Mouse (Mus musculus) CH12.LX (cell line): ENCODE data around the gene Cd34. TPM values are rescaled to one million over a fixed set of nuclear protein-coding genes. Genes with fewer than 3 reads are reported as not detected.

Experiments used
- DNase-seq: peaks from one replicate; pipeline ENCODE4 v3.0.0-alpha.2; 2013; ENCODE audit errors: extremely low read depth
- H3K27ac ChIP-seq: 2 replicates; pipeline ENCODE4 v1.5.1; 2012; ENCODE audit warnings: low read depth, mild to moderate bottlenecking, control low read depth, moderate library complexity; ENCODE audit not compliant: insufficient read depth
- H3K27me3 ChIP-seq: replicated peaks from 2 replicates; pipeline ENCODE3; 2012; ENCODE audit warnings: inconsistent platforms
- H3K36me3 ChIP-seq, 2 experiments: replicated peaks in 1 of 2; 2 replicates each; pipeline versions ENCODE3 to v1.6.1; 2012; ENCODE audit warnings: inconsistent platforms in 1 of 2, low read length in 1 of 2, mild to moderate bottlenecking in 1 of 2, mixed read lengths in 1 of 2, moderate library complexity in 1 of 2; ENCODE audit not compliant: control insufficient read depth in 1 of 2, insufficient read depth in 1 of 2
- H3K4me1 ChIP-seq, 2 experiments: 2 replicates each; pipeline ENCODE4 v1.6.1; 2012; ENCODE audit warnings: inconsistent platforms in 1 of 2, moderate library complexity in 1 of 2; ENCODE audit not compliant: insufficient read depth in 2 of 2, control insufficient read depth in 1 of 2
- H3K4me2 ChIP-seq: 2 replicates; pipeline ENCODE4 v1.6.1; 2012; ENCODE audit warnings: low read depth, mild to moderate bottlenecking, control low read depth; ENCODE audit not compliant: poor library complexity, insufficient read depth, severe bottlenecking
- H3K4me3 ChIP-seq, 3 experiments: fragments of 150-350 bp in 1 of 3; sonication (generic) in 1 of 3; replicated peaks in 1 of 3; 2 replicates each; pipeline versions ENCODE3 to v1.5.1; 2011 to 2012; ENCODE audit warnings: low read depth in 2 of 3, low read length in 2 of 3, mild to moderate bottlenecking in 2 of 3, moderate library complexity in 2 of 3, control low read depth in 1 of 3, improper control_type of control experiment in 1 of 3, inconsistent platforms in 1 of 3, mixed read lengths in 1 of 3; ENCODE audit not compliant: poor library complexity in 1 of 3
- H3K79me2 ChIP-seq: replicated peaks from 2 replicates; pipeline ENCODE4 v1.6.1; 2012; ENCODE audit warnings: mild to moderate bottlenecking, moderate library complexity; ENCODE audit not compliant: control insufficient read depth, poor library complexity, insufficient read depth, severe bottlenecking; ENCODE audit errors: extremely low read depth
- H3K9ac ChIP-seq: 2 replicates; pipeline ENCODE4 v1.6.1; 2012; ENCODE audit warnings: low read depth, mild to moderate bottlenecking, control low read depth, moderate library complexity; ENCODE audit not compliant: insufficient read depth
- H3K9me3 ChIP-seq: replicated peaks from 2 replicates; pipeline ENCODE3; 2012; ENCODE audit warnings: low read length, inconsistent platforms, mixed read lengths
- BHLHE40 ChIP-seq: IDR thresholded peaks from 2 replicates; pipeline ENCODE4 v1.6.1; 2011; ENCODE audit warnings: mild to moderate bottlenecking, low read depth, low read length, improper control_type of control experiment
- CHD1 ChIP-seq: IDR thresholded peaks from 2 replicates; pipeline ENCODE4 v1.6.1; 2012; ENCODE audit warnings: low read depth, low read length, improper control_type of control experiment, inconsistent platforms
- E2F4 ChIP-seq: IDR thresholded peaks from 2 replicates; pipeline ENCODE4 v1.6.1; 2011; ENCODE audit warnings: low read depth, low read length, improper control_type of control experiment; ENCODE audit not compliant: insufficient replicate concordance
- IRF4 ChIP-seq: IDR thresholded peaks from 2 replicates; pipeline ENCODE4 v1.6.1; 2014; ENCODE audit warnings: low read depth, mild to moderate bottlenecking, inconsistent platforms, low read length, improper control_type of control experiment
- JUN ChIP-seq: IDR thresholded peaks from 2 replicates; pipeline ENCODE4 v1.6.1; 2011; ENCODE audit warnings: low read depth, mild to moderate bottlenecking, low read length, improper control_type of control experiment, moderate library complexity; ENCODE audit not compliant: insufficient read depth
- JUND ChIP-seq: conservative IDR thresholded peaks from 2 replicates; pipeline ENCODE4 v1.6.1; 2011; ENCODE audit warnings: low read depth, low read length, improper control_type of control experiment
- MAFK ChIP-seq: IDR thresholded peaks from 2 replicates; pipeline ENCODE4 v1.6.1; 2011; ENCODE audit warnings: low read length, improper control_type of control experiment; ENCODE audit not compliant: insufficient replicate concordance
- MEF2A ChIP-seq: IDR thresholded peaks from 2 replicates; pipeline ENCODE4 v1.6.1; 2014; ENCODE audit warnings: low read depth, mild to moderate bottlenecking, inconsistent platforms, low read length, improper control_type of control experiment, borderline replicate concordance
- MYC ChIP-seq: IDR thresholded peaks from 2 replicates; pipeline ENCODE4 v1.6.1; 2011; ENCODE audit warnings: low read depth, mild to moderate bottlenecking, improper control_type of control experiment, low read length
- NELFE ChIP-seq: IDR thresholded peaks from 2 replicates; pipeline ENCODE4 v1.6.1; 2011; ENCODE audit warnings: low read depth, low read length, improper control_type of control experiment
- PAX5 ChIP-seq: IDR thresholded peaks from 2 replicates; pipeline ENCODE4 v1.6.1; 2012; ENCODE audit warnings: low read length, inconsistent platforms, mixed read lengths
- POLR2A ChIP-seq: IDR thresholded peaks from 2 replicates; pipeline ENCODE4 v1.6.1; 2011; ENCODE audit warnings: low read depth, mild to moderate bottlenecking, improper control_type of control experiment, low read length
- POLR2AphosphoS2 ChIP-seq: IDR thresholded peaks from 2 replicates; pipeline ENCODE4 v1.6.1; 2011; ENCODE audit warnings: low read depth, low read length, improper control_type of control experiment
- RAD21 ChIP-seq: IDR thresholded peaks from 2 replicates; pipeline ENCODE4 v1.6.1; 2011; ENCODE audit warnings: low read depth, mild to moderate bottlenecking, low read length, improper control_type of control experiment, moderate library complexity
- SIN3A ChIP-seq: IDR thresholded peaks from 2 replicates; pipeline ENCODE4 v1.6.1; 2012; ENCODE audit warnings: low read length, improper control_type of control experiment, inconsistent platforms
- UBTF ChIP-seq: IDR thresholded peaks from 2 replicates; pipeline ENCODE4 v1.6.1; 2012; ENCODE audit warnings: low read depth, mild to moderate bottlenecking, inconsistent platforms, low read length, improper control_type of control experiment, moderate library complexity
- USF1 ChIP-seq: IDR thresholded peaks from 2 replicates; pipeline ENCODE4 v1.6.1; 2014; ENCODE audit warnings: low read depth, mild to moderate bottlenecking, inconsistent platforms, low read length, improper control_type of control experiment
- ZC3H11A ChIP-seq: IDR thresholded peaks from 2 replicates; pipeline ENCODE4 v1.6.1; 2012; ENCODE audit warnings: low read depth, mild to moderate bottlenecking, inconsistent platforms, low read length, improper control_type of control experiment
- ZKSCAN1 ChIP-seq: IDR thresholded peaks from 2 replicates; pipeline ENCODE4 v1.6.1; 2012; ENCODE audit warnings: low read depth, inconsistent platforms, low read length, improper control_type of control experiment, borderline replicate concordance
- ZNF384 ChIP-seq: IDR thresholded peaks from 2 replicates; pipeline ENCODE4 v1.6.1; 2012; ENCODE audit warnings: low read depth, low read length, improper control_type of control experiment, inconsistent platforms
- dilution Hi-C: fragments of 300-500 bp; cut with MboI; formaldehyde crosslinking; loops from 2 replicates; pipeline ENCODE4 v1.14.3; 2020; ENCODE audit warnings: low sequenced_read_pairs; ENCODE audit not compliant: extremely low pct_unique_long_range_greater_than_20kb, extremely low pct_ligation_motif_present
- in situ Hi-C: fragments of 300-500 bp; cut with MboI; formaldehyde crosslinking; loops from 3 replicates; pipeline ENCODE4 v1.14.3; 2019; ENCODE audit warnings: low sequenced_read_pairs, low pct_ligation_motif_present, low pct_unique_long_range_greater_than_20kb, mixed read lengths
- polyA plus RNA-seq: library from polyadenylated mRNA; unstranded; fragments of >175 nt; gene quantifications from 2 replicates; pipeline ENCODE4 v1.2.1, GENCODE M21; 2012; ENCODE audit warnings: low read depth; ENCODE audit not compliant: insufficient read length
- total RNA-seq, 2 experiments: library from RNA; depleted of rRNA; stranded (reverse); fragments of 300-350 nt in 1 of 2; fragments of >200 nt in 1 of 2; gene quantifications; 2 replicates each; pipeline ENCODE4 v1.2.3; 2012 to 2014

Cd34 gene
- total and polyA plus RNA-seq, 3 experiments, result not detected

DNA sequence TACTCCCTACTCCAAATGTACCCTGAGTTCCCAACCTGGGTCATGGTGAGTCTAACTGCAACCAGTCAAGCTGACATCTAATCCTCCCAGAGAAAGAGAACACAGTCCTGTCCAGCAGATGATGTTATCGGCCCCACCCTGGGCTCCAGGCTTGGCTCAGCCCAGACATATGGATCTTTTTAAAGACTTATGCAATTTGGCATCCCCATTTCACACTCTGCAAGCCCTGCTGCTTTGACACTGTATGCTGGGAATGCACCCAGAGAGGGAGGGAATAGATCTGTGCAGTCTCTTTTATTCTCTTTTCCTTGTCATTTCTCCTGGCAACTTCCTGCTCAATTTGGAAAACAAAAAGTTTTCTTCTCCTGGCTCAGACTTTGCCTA lies 8.7 kb upstream of the Cd34 start:
- Histone ChIP-seq H3K9me3 (no peaks in the 10 kb centered on the region), H3K4me2 (no peak overlapping the region), H3K4me1 (no peaks in the 10 kb centered on the region), H3K27ac (no peak overlapping the region), H3K4me3 (no peak overlapping the region), H3K27me3 (no peaks in the 10 kb centered on the region), H3K9ac (no peak overlapping the region), H3K36me3 (no peaks in the 10 kb centered on the region), H3K79me2 (no peaks in the 10 kb centered on the region)
- no peak for DNase-seq
- TF ChIP-seq POLR2A (no peak), POLR2AphosphoS2 (no peak), ZC3H11A (no peak), BHLHE40 (no peak), MAFK (no peak), ZNF384 (no peak), MYC (no peak), JUN (no peak), USF1 (no peak), CHD1 (no peak), IRF4 (no peak), PAX5 (no peak), E2F4 (no peak), MEF2A (no peak), ZKSCAN1 (no peak), UBTF (no peak), RAD21 (no peak)
- dilution Hi-C loops, result no loop called here
- in situ Hi-C loops, result no loop called here

DNA sequence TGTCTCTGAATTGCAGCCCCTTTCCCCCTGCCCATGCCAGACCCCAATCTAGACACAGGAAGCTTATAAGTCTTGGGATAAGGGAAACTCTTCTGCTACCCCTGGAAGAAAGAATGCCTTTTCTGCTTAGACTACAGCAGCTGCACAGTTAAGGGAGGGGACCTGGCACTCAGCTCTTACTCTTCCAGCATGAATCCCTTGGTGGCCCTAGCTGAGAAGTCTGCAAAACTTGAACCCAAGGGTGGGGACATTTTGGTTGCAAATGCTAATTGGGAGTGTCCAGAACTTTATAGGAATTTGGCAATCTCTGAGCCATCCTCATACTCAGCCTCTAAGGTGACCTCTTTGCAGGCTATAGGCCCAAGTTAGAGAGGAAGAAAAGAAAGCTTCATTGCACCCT lies 7.9 kb upstream of the Cd34 start:
- in situ Hi-C loops (no loop called here), dilution Hi-C loops (no loop called here)
- Histone ChIP-seq H3K4me2 (no peak overlapping the region), H3K9me3 (no peaks in the 10 kb centered on the region), H3K79me2 (no peaks in the 10 kb centered on the region)
- DNase-seq, result no peak
- TF ChIP-seq JUND, result no peak
- no peak for TF ChIP-seq NELFE
- no peak for TF ChIP-seq SIN3A
- TF ChIP-seq ZC3H11A, result no peak
- TF ChIP-seq, all 38 proteins: peak for 0
- H3K27me3 ChIP-seq, result no peaks in the 10 kb centered on the region
- H3K4me3 ChIP-seq, result no peak overlapping the region
- no peak overlapping the region for H3K27ac ChIP-seq
- H3K4me1 ChIP-seq, result no peaks in the 10 kb centered on the region
- no peaks in the 10 kb centered on the region for H3K36me3 ChIP-seq
- H3K9ac ChIP-seq, result no peak overlapping the region
